Mouse (Mus musculus): ENCODE results near the gene Ccdc141. TPM values are rescaled to one million over a fixed set of nuclear protein-coding genes. Genes with fewer than 3 reads are reported as not detected.

Ccdc141 gene
- total RNA-seq, 2 experiments from 2014 or later: 18.4 to 23.0 TPM

DNA sequence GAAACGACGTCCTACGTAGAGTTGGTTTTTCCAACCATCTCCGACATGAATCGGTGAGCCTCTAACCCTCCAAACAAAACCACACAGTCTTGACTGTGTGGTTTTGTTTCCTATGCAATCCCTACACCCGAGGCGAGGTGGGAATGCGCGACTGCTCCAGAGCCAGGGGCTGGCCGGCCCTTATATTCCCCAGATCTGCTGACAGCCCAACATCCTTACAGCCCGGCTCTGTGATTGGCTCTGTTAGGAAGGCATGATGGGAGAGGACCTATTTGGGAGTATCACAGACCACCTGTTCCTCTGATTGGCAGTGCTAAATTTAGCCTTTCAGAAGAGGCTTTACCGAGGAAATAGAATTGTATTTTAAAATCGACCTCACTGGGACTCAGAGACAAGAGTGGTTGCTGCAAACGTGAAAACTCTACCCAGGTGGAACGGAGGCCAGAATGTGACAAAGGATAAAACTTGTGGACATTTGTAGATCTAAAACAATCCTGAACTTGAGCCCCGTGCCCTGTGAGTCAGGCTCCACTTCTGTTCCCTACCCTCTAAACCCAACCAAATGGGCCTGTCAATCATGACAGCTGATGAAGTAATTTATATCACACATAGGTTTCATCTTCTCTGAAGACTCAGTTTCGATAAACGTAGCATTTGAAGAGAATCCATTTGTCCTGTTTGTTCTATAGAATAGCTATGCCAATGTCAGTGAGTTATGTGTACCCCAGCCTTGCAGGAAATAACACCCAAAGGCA lies 187.9 kb downstream of the Ccdc141 start, which contains the start of gene Ttn:
Gene Ttn, minus strand, starts transcription at position 157 of the 755 bp plus-strand sequence.
- no peak for DNase-seq (ENCODE audit: low spot score in 2 of 2)

DNA sequence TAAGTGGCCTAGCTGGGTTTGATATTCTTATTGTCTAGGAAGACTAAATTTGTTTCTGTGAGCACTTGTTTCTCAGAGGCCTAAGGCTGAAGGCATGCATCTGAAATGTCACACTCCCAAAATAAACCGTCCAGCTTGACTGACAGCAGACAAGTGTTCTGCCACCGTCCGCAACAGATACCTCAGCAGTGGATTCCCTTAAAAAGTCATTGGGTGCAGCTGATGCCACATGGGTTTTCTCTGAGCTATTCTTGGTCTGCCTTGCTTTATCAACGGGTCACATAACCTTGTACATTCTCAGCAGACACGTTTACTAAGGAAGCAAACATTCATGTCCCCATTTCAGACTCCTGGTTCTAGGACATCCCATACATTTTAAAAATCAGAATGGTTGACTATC lies 188.7 kb downstream of the Ccdc141 start:
- DNase-seq (ENCODE audit: low spot score in 2 of 2): peak in 1 of 2 experiments; percentile 11

DNA sequence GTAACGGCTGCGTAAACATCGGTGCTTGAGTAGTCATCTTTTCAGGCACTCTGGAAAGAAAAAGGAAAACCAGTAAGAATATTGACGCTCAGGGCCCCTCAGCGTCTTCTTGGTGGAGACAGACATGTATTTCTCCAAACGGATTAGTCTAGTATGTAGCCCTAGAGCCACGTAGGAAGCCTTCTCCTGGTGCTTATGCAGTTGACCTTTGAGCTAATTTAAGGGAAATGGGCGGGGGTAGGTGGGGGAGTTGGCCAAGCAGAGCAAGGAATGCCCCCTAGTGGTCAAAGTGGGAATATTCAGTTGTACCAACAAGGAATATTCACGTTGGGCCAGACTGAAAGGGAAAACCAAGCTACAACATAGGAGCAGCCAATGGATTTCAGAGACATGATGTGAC lies 190.3 kb downstream of the Ccdc141 start:
- DNase-seq (ENCODE audit: low spot score in 2 of 2): peak in 1 of 2 experiments; percentile 21

DNA sequence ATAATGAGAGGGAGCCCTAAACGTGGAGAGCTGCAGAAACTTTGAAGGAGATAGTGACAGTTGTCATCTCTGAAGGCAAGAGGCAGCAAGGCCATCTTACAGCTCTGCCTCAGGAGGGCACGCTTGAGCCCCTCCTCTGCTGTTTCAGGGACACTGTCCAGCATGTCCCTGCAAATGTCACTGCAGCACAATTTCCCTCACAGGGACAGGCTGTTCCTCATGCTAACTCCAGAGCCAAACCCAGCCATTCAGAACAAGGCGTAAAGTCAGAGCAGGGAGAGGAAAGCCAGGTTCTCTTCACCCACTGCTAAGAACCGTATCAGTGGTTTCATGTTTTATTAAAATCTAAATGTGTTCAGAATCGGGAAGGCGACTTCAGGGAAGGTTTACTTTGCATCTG lies 192.8 kb downstream of the Ccdc141 start:
- no peak for DNase-seq (ENCODE audit: low spot score in 2 of 2)

DNA sequence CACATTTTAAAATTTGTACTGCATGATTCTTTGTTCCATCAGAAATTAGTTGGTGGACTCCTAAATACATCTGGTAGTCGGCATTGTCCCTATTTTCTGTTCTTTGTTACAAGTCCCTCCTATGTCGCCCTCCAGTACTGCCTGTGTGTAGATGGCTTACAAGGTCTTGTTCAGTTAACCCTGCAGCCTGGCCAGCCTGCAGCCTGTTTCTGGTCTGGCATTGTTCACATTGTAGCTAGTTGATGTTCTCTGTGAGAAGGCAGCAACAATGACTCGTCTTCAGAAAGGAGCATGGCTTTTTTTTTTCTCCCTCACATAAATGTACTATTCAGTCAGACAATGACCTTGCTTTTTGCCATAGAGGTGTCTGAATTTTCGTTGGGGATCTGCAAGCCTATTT lies 198.4 kb downstream of the Ccdc141 start:
- DNase-seq (ENCODE audit: low spot score in 2 of 2): no peak

DNA sequence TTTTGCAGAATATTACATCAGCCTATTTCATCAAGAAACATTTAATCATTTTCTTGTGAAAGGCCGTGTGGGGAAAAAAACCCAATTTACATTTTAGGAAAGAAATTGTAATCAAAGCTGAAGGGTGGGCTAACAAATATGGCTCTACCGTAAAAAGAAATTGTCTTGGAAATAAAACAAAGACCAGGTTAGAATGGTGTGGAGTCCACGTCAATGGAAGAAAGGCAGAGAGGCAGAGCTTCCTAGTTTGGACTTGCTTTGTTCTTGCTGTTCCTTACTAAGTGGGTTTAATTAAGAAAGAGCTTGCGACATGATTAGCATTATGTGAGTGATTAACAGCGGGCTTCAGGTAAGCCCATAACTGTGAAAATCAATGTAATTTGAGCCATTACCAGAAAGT lies 199.4 kb downstream of the Ccdc141 start:
- DNase-seq (ENCODE audit: low spot score in 2 of 2): peak in 1 of 2 experiments; percentile 10

DNA sequence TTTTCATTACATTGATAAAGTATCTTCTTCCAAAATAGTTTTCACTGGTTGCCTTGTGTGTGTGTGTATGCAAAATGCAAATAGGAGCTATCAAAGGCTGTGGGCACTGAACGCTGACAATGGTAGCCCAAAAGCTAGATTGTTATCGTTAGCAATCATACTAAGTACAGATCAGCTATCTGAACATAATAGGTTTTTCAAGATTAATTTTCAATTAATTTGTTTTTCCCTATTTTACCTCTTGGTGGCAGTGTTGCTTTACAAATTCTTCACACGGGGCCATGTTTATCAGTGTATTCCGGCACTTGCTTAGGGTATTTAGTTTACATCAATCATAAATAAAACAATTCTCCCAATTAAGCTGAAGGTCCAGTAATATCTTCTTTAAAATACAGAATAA lies 199.8 kb downstream of the Ccdc141 start:
- peak in 1 of 2 experiments; percentile 51 for DNase-seq (ENCODE audit: low spot score in 2 of 2)

DNA sequence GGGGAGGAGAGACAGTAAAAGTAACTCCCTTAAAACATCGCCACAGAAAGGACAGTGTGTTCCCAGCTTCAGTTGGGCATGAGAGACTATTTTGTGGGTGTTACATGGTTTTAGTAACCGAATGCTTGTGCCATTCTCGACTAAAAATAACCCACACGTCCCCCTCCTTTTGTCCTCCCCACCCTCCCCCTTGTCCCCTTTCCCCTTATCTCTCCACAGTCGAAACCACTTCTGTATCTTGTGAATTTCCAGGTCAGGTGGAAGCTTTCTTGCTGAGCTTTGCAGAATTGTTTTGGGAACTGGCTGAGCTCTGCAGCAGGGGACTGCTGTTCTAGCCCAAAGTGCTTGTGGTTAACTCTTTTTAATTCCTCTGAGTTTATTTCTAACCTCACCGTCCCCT lies 200.2 kb downstream of the Ccdc141 start:
- DNase-seq (ENCODE audit: low spot score in 2 of 2): no peak

DNA sequence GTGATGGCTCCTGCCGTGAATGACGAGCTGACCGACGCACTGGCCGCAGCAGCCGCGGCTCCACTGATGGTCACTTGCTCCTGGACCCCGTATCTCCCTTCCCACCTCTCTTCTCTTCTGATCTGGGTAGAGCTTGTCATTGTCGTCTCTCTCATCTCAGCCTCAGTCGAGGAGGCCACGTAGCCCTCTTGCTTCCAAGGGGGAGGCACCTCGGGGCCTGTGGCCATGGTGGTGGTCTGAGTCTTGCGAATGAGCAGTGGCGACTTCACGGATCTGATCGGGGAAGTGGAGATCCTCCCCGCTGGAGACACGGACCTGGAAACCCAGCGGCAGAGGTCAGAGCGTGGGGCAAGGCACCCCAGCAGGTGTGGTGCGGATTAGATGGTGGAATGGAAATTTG lies 200.8 kb downstream of the Ccdc141 start:
- no peak for DNase-seq (ENCODE audit: low spot score in 2 of 2)

DNA sequence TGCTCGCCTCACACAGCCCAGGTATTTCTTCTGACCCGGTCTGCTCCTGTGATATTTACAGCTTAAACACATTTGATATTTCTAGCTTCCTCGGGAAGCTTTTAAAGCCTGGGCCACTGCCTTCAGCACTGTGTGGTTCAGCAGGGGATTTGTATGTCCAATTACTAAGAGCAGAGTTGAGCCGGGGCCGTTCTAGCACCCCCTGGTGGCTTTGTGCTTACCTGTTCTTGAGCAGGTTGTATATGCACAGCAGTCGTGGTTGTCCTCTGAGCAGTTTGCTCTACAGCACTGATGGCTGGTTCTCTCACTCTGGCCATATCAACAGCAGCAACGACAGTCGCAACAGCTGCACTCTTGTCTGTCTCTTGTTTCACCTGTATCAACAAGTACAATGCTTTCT lies 201.5 kb downstream of the Ccdc141 start:
- peak; percentile 45 to 84 for DNase-seq (ENCODE audit: low spot score in 2 of 2)

DNA sequence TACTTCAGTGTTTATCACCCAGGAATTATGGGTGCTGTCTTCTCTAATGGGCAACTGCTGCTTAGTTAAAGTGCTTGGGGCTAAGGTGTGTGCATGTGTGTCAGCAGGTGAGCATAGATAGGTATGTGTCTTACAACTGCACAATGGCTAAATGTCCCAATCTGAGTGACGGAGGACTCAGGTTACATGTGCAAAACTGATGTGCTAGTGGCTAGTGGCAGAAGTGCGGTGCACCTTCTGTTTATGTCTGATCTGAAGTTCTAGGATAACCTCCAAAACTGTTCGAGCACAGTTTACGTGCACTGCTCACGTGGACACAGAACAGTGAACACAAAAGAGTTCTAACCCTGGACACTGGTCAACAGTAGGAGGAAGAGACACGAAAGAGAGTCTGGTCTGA lies 203.9 kb downstream of the Ccdc141 start:
- no peak for DNase-seq (ENCODE audit: low spot score in 2 of 2)

DNA sequence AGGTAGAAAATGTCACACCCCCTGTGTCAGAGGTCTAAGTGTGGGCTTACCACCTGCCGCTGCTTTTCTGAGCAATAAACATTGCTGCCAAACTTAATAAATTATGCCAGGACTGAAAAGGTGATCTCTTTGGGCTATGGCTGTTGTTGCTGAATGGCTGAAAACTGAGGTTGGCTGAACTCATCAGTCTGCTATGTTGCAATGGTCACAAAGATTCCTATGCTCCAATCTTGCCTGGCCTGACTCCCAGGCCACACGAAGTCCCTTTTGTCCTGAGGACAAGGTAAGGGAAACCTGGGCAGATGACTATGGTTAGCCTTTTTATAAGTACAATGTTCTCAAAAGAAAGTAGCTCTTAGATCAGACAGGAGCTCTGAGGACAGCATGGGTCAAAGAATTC lies 204.4 kb downstream of the Ccdc141 start:
- no peak for DNase-seq (ENCODE audit: low spot score in 2 of 2)

DNA sequence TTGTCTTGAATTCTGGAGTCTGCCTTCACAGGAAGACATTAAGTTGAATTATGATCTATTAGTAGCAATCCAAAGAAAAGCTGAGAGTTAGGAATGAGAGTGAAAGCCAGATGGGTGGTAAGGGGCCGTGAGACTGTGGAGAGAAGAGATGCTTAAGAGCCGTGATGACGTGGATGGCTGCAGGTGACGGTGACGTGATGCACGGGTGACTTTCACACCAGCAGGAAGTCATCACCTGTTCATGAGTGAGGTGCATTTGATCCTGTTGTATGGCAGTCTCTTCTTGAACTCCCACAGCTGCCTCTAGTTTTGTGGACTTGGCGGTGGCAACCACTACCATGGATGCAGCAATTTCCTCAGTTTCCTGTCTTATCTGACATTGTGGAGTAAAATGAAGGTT lies 204.9 kb downstream of the Ccdc141 start:
- DNase-seq (ENCODE audit: low spot score in 2 of 2): no peak

DNA sequence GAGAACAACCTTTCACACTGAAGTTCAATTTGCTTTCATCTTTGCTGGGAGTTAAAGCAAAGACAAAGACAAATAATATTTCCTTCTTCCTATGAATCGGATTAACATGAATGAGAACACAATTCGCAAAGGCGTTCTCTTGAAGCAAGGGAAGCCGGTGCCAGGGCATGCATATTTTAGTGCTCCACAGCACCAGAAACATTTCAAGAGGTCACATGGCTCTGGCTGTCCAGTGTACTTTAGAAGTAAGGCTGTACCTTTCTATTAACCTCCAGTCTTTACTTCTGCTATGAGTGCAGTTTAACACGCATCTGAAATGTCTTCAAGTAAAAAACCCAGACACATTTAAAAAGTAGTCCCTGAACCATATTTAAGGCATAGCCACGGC lies 208.4 kb downstream of the Ccdc141 start:
- no peak for DNase-seq (ENCODE audit: low spot score in 2 of 2)

DNA sequence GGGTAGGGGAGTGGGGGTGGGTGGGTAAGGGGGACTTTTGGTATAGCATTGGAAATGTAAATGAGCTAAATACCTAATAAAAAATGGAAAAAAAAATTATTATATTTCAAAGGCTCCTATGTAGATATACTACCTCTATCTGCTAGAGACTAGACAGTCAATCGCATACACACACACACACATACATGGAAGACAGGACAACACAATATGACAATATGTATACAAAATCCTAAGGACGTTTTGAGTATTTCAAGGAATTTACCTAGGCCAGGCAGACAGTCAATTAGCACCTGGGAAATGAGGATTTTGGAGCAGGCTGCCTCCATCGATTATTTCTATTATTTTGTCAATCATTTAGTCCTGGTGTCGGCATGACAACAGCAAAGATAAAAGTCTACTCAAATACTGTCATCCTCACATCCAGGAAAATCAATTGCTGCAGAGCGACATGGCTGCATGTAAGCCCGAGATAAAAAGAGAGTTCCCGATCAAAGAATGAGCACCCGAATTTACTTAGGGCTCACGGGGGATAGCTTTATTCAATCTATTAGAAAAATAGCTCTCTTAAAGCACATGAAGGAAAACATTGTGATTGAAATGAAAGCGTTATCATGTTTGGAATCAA lies 208.9 kb downstream of the Ccdc141 start:
- no peak for DNase-seq (ENCODE audit: low spot score in 2 of 2)

Small RNA genes lying within 50 kb of the gene (microRNA-seq; reads per million reads assigned to microRNA genes)
- 0 reads per million in 2 experiments for gene Gm44360

Other genes starting within 250 kb of the Ccdc141 start
- 1 to 10 TPM; 1.1 to 2.0 TPM for gene Ttn, start 188.1 kb downstream of the Ccdc141 start, total RNA-seq (2021)
- 10 to 100 TPM; 31.3 to 33.7 TPM for gene Sestd1, start 110.0 kb upstream of the Ccdc141 start, total RNA-seq (2021)

All from layer of hippocampus, adult 18-20 months (tissue).